Mouse (Mus musculus) CH12.LX (cell line): Measurements from ENCODE around the gene Aqp6. TPM values are rescaled to one million over a fixed set of nuclear protein-coding genes. Genes with fewer than 3 reads are reported as not detected.

Experiments used
- DNase-seq: peaks from one replicate; pipeline ENCODE4 v3.0.0-alpha.2; 2013; ENCODE audit errors: extremely low read depth
- H3K27ac ChIP-seq: 2 replicates; pipeline ENCODE4 v1.5.1; 2012; ENCODE audit warnings: low read depth, mild to moderate bottlenecking, control low read depth, moderate library complexity; ENCODE audit not compliant: insufficient read depth
- H3K27me3 ChIP-seq: replicated peaks from 2 replicates; pipeline ENCODE3; 2012; ENCODE audit warnings: inconsistent platforms
- H3K36me3 ChIP-seq, 2 experiments: replicated peaks in 1 of 2; 2 replicates each; pipeline versions ENCODE3 to v1.6.1; 2012; ENCODE audit warnings: inconsistent platforms in 1 of 2, low read length in 1 of 2, mild to moderate bottlenecking in 1 of 2, mixed read lengths in 1 of 2, moderate library complexity in 1 of 2; ENCODE audit not compliant: control insufficient read depth in 1 of 2, insufficient read depth in 1 of 2
- H3K4me1 ChIP-seq, 2 experiments: 2 replicates each; pipeline ENCODE4 v1.6.1; 2012; ENCODE audit warnings: inconsistent platforms in 1 of 2, moderate library complexity in 1 of 2; ENCODE audit not compliant: insufficient read depth in 2 of 2, control insufficient read depth in 1 of 2
- H3K4me2 ChIP-seq: 2 replicates; pipeline ENCODE4 v1.6.1; 2012; ENCODE audit warnings: low read depth, mild to moderate bottlenecking, control low read depth; ENCODE audit not compliant: poor library complexity, insufficient read depth, severe bottlenecking
- H3K4me3 ChIP-seq, 3 experiments: fragments of 150-350 bp in 1 of 3; sonication (generic) in 1 of 3; replicated peaks in 1 of 3; 2 replicates each; pipeline versions ENCODE3 to v1.5.1; 2011 to 2012; ENCODE audit warnings: low read depth in 2 of 3, low read length in 2 of 3, mild to moderate bottlenecking in 2 of 3, moderate library complexity in 2 of 3, control low read depth in 1 of 3, improper control_type of control experiment in 1 of 3, inconsistent platforms in 1 of 3, mixed read lengths in 1 of 3; ENCODE audit not compliant: poor library complexity in 1 of 3
- H3K79me2 ChIP-seq: replicated peaks from 2 replicates; pipeline ENCODE4 v1.6.1; 2012; ENCODE audit warnings: mild to moderate bottlenecking, moderate library complexity; ENCODE audit not compliant: control insufficient read depth, poor library complexity, insufficient read depth, severe bottlenecking; ENCODE audit errors: extremely low read depth
- H3K9ac ChIP-seq: 2 replicates; pipeline ENCODE4 v1.6.1; 2012; ENCODE audit warnings: low read depth, mild to moderate bottlenecking, control low read depth, moderate library complexity; ENCODE audit not compliant: insufficient read depth
- H3K9me3 ChIP-seq: replicated peaks from 2 replicates; pipeline ENCODE3; 2012; ENCODE audit warnings: low read length, inconsistent platforms, mixed read lengths
- BHLHE40 ChIP-seq: IDR thresholded peaks from 2 replicates; pipeline ENCODE4 v1.6.1; 2011; ENCODE audit warnings: mild to moderate bottlenecking, low read depth, low read length, improper control_type of control experiment
- CHD1 ChIP-seq: IDR thresholded peaks from 2 replicates; pipeline ENCODE4 v1.6.1; 2012; ENCODE audit warnings: low read depth, low read length, improper control_type of control experiment, inconsistent platforms
- CHD2 ChIP-seq: IDR thresholded peaks from 2 replicates; pipeline ENCODE4 v1.6.1; 2011; ENCODE audit warnings: low read length, improper control_type of control experiment
- E2F4 ChIP-seq: IDR thresholded peaks from 2 replicates; pipeline ENCODE4 v1.6.1; 2011; ENCODE audit warnings: low read depth, low read length, improper control_type of control experiment; ENCODE audit not compliant: insufficient replicate concordance
- ETS1 ChIP-seq: conservative IDR thresholded peaks from 2 replicates; pipeline ENCODE4 v1.6.1; 2012; ENCODE audit warnings: low read depth, mild to moderate bottlenecking, inconsistent platforms, low read length, improper control_type of control experiment, moderate library complexity
- GABPA ChIP-seq: IDR thresholded peaks from 2 replicates; pipeline ENCODE4 v1.6.1; 2012; ENCODE audit warnings: low read depth, low read length, improper control_type of control experiment, inconsistent platforms; ENCODE audit not compliant: insufficient replicate concordance
- HCFC1 ChIP-seq: IDR thresholded peaks from 2 replicates; pipeline ENCODE4 v1.6.1; 2012; ENCODE audit warnings: low read depth, mild to moderate bottlenecking, inconsistent platforms, low read length, improper control_type of control experiment
- IRF4 ChIP-seq: IDR thresholded peaks from 2 replicates; pipeline ENCODE4 v1.6.1; 2014; ENCODE audit warnings: low read depth, mild to moderate bottlenecking, inconsistent platforms, low read length, improper control_type of control experiment
- JUN ChIP-seq: IDR thresholded peaks from 2 replicates; pipeline ENCODE4 v1.6.1; 2011; ENCODE audit warnings: low read depth, mild to moderate bottlenecking, low read length, improper control_type of control experiment, moderate library complexity; ENCODE audit not compliant: insufficient read depth
- KAT2A ChIP-seq: IDR thresholded peaks from 2 replicates; pipeline ENCODE4 v1.6.1; 2012; ENCODE audit warnings: low read length, improper control_type of control experiment, inconsistent platforms; ENCODE audit not compliant: insufficient replicate concordance
- MAFK ChIP-seq: IDR thresholded peaks from 2 replicates; pipeline ENCODE4 v1.6.1; 2011; ENCODE audit warnings: low read length, improper control_type of control experiment; ENCODE audit not compliant: insufficient replicate concordance
- MXI1 ChIP-seq: IDR thresholded peaks from 2 replicates; pipeline ENCODE4 v1.6.1; 2011; ENCODE audit warnings: mild to moderate bottlenecking, low read depth, low read length, improper control_type of control experiment
- MYC ChIP-seq: IDR thresholded peaks from 2 replicates; pipeline ENCODE4 v1.6.1; 2011; ENCODE audit warnings: low read depth, mild to moderate bottlenecking, improper control_type of control experiment, low read length
- NELFE ChIP-seq: IDR thresholded peaks from 2 replicates; pipeline ENCODE4 v1.6.1; 2011; ENCODE audit warnings: low read depth, low read length, improper control_type of control experiment
- NRF1 ChIP-seq: IDR thresholded peaks from 2 replicates; pipeline ENCODE4 v1.6.1; 2014; ENCODE audit warnings: low read depth, mild to moderate bottlenecking, inconsistent platforms, low read length, improper control_type of control experiment, moderate library complexity
- RAD21 ChIP-seq: IDR thresholded peaks from 2 replicates; pipeline ENCODE4 v1.6.1; 2011; ENCODE audit warnings: low read depth, mild to moderate bottlenecking, low read length, improper control_type of control experiment, moderate library complexity
- SIN3A ChIP-seq: IDR thresholded peaks from 2 replicates; pipeline ENCODE4 v1.6.1; 2012; ENCODE audit warnings: low read length, improper control_type of control experiment, inconsistent platforms
- SMC3 ChIP-seq: IDR thresholded peaks from 2 replicates; pipeline ENCODE4 v1.6.1; 2011; ENCODE audit warnings: low read depth, low read length, improper control_type of control experiment
- TBP ChIP-seq: conservative IDR thresholded peaks from 2 replicates; pipeline ENCODE4 v1.6.1; 2011; ENCODE audit warnings: low read depth, low read length, improper control_type of control experiment
- USF1 ChIP-seq: IDR thresholded peaks from 2 replicates; pipeline ENCODE4 v1.6.1; 2014; ENCODE audit warnings: low read depth, mild to moderate bottlenecking, inconsistent platforms, low read length, improper control_type of control experiment
- USF2 ChIP-seq: conservative IDR thresholded peaks from 2 replicates; pipeline ENCODE4 v1.6.1; 2011; ENCODE audit warnings: low read depth, low read length, improper control_type of control experiment
- ZC3H11A ChIP-seq: IDR thresholded peaks from 2 replicates; pipeline ENCODE4 v1.6.1; 2012; ENCODE audit warnings: low read depth, mild to moderate bottlenecking, inconsistent platforms, low read length, improper control_type of control experiment
- ZMIZ1 ChIP-seq: IDR thresholded peaks from 2 replicates; pipeline ENCODE4 v1.6.1; 2012; ENCODE audit warnings: low read depth, mild to moderate bottlenecking, inconsistent platforms, low read length, improper control_type of control experiment
- ZNF384 ChIP-seq: IDR thresholded peaks from 2 replicates; pipeline ENCODE4 v1.6.1; 2012; ENCODE audit warnings: low read depth, low read length, improper control_type of control experiment, inconsistent platforms
- dilution Hi-C: fragments of 300-500 bp; cut with MboI; formaldehyde crosslinking; loops from 2 replicates; pipeline ENCODE4 v1.14.3; 2020; ENCODE audit warnings: low sequenced_read_pairs; ENCODE audit not compliant: extremely low pct_unique_long_range_greater_than_20kb, extremely low pct_ligation_motif_present
- in situ Hi-C: fragments of 300-500 bp; cut with MboI; formaldehyde crosslinking; loops from 3 replicates; pipeline ENCODE4 v1.14.3; 2019; ENCODE audit warnings: low sequenced_read_pairs, low pct_ligation_motif_present, low pct_unique_long_range_greater_than_20kb, mixed read lengths
- polyA plus RNA-seq: library from polyadenylated mRNA; unstranded; fragments of >175 nt; gene quantifications from 2 replicates; pipeline ENCODE4 v1.2.1, GENCODE M21; 2012; ENCODE audit warnings: low read depth; ENCODE audit not compliant: insufficient read length
- total RNA-seq, 2 experiments: library from RNA; depleted of rRNA; stranded (reverse); fragments of 300-350 nt in 1 of 2; fragments of >200 nt in 1 of 2; gene quantifications; 2 replicates each; pipeline ENCODE4 v1.2.3; 2012 to 2014

Aqp6 gene
- total and polyA plus RNA-seq, 3 experiments: not detected

DNA sequence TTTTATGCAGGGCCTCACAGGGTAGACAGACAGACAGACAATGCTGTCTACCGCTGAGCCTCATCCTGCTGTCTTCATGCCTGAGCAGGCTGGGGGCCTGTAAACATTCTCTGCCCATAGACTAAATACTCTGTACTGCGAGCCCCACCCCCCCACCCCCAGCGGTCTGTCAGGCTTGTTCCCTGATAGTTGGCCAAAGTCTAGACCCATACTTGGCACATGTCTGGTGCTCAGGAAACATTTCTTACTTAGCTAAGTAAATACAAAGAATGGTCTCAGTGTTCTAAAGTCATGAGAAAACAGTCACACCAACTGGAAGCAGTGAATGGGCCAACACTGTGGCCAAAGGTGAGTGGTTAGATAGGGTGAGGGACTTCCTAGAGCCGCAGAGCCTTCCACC, 33.8 kb upstream of the Aqp6 start (continued):
- no peak for TF ChIP-seq SMC3
- no peak for TF ChIP-seq CHD2
- TF ChIP-seq USF2: no peak

- Histone ChIP-seq H3K4me3 (no peak overlapping the region), H3K9ac (no peak overlapping the region), H3K27me3 (peaks cover 87% of the 10 kb centered on the region), H3K4me1 (peaks cover 6 to 7% of the 10 kb centered on the region in 2 experiments), H3K36me3 (no peaks in the 10 kb centered on the region), H3K4me2 (no peak overlapping the region), H3K27ac (no peak overlapping the region), H3K79me2 (no peaks in the 10 kb centered on the region), H3K9me3 (peaks cover 3% of the 10 kb centered on the region)
- in situ Hi-C loops (no loop called here), dilution Hi-C loops (no loop called here)
- TF ChIP-seq CHD2 (no peak), NRF1 (no peak), ZC3H11A (no peak), JUN (no peak), BHLHE40 (no peak)
- DNase-seq: no peak
These were observed 32.5 kb upstream of the Aqp6 start for GRCm38 (mm10) chr15:99568682-99569081.

DNA sequence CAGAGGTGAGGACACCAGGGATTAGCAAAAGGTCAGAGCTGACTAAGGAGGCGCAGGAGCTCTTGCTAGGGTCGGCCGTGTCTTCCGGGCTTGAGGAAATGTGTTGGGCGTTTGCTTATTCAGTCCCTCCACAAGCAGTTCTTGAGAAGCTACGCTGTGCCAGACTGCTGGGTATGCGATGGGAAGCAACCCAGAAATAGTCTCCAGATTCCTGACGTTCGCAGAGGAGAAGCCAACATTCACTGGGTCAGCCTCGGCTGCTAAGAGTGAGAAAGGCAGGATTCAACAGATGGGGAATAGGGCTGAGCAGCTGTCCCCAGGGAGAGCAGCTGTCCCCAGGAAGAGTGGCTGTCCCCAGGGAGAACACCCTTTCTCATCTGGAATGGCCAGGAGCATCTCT, 32.1 kb upstream of the Aqp6 start:
- in situ Hi-C loops: no loop called here
- TF ChIP-seq SMC3 (no peak), E2F4 (no peak), MAFK (no peak), GABPA (no peak), HCFC1 (no peak), ZNF384 (no peak), ZMIZ1 (no peak), CHD1 (no peak), IRF4 (no peak), NELFE (no peak), ETS1 (no peak), ZC3H11A (no peak), KAT2A (no peak), CHD2 (no peak), TBP (no peak), MXI1 (no peak), USF1 (no peak), RAD21 (no peak), MYC (no peak), SIN3A (no peak)
- H3K4me2 ChIP-seq: no peak overlapping the region
- H3K4me3 ChIP-seq: no peak overlapping the region
- dilution Hi-C loops: no loop called here
- no peak overlapping the region for H3K27ac ChIP-seq
- peaks cover 87% of the 10 kb centered on the region for H3K27me3 ChIP-seq
- H3K9ac ChIP-seq: no peak overlapping the region
- peaks cover 3 to 4% of the 10 kb centered on the region in 2 experiments for H3K4me1 ChIP-seq
- no peak for DNase-seq
- H3K9me3 ChIP-seq: peaks cover 3% of the 10 kb centered on the region
- H3K36me3 ChIP-seq: no peaks in the 10 kb centered on the region
- no peaks in the 10 kb centered on the region for H3K79me2 ChIP-seq
